Mouse (Mus musculus) liver, embryonic 14.5 days (tissue): ENCODE measurements at regions not wholly inside any gene's neighbourhood (a gene's known extent, or its start where the extent isn't known, plus 50 kb on each side); places are given as distances from the start of the nearest gene placed in this dataset.

ENCODE experiments used
- ATAC-seq: fragments of 200-750 bp; cut with Nextera tagmentation; 2 replicates; pipeline ENCODE4 v1.8.0; 2017; ENCODE audit warnings: moderate number of reproducible peaks, mild to moderate bottlenecking, moderate library complexity; ENCODE audit not compliant: insufficient read depth
- DNase-seq, 3 experiments: peaks; one replicate each; pipeline ENCODE4 v3.0.0-alpha.2; 2012 to 2013; ENCODE audit warnings: low read depth in 3 of 3, low spot score in 3 of 3
- H3K27ac ChIP-seq: fragments of 300-500 bp; sonication (generic); 2 replicates; pipeline ENCODE4 v1.5.1; 2014; ENCODE audit warnings: moderate library complexity, mild to moderate bottlenecking, control low read depth, inconsistent platforms
- H3K27me3 ChIP-seq: fragments of 300-500 bp; sonication (generic); 2 replicates; pipeline ENCODE4 v1.6.1; 2014; ENCODE audit warnings: mild to moderate bottlenecking, low read length, moderate library complexity; ENCODE audit not compliant: control insufficient read depth, insufficient read depth
- H3K36me3 ChIP-seq: fragments of 300-500 bp; sonication (generic); replicated peaks from 2 replicates; pipeline ENCODE4 v1.6.1; 2014; ENCODE audit warnings: low read depth; ENCODE audit not compliant: control insufficient read depth, insufficient read depth
- H3K4me1 ChIP-seq, 2 experiments: fragments of 200-500 bp in 1 of 2; fragments of 300-500 bp in 1 of 2; sonication (generic) in 1 of 2; replicated peaks; 2 replicates each; pipeline ENCODE4 v1.6.1; 2012 to 2014; ENCODE audit warnings: antibody characterized with exemption in 1 of 2, inconsistent platforms in 1 of 2, low read length in 1 of 2; ENCODE audit not compliant: control insufficient read depth in 2 of 2, insufficient read depth in 2 of 2
- H3K4me2 ChIP-seq: fragments of 300-500 bp; sonication (generic); 2 replicates; pipeline ENCODE4 v1.6.1; 2014; ENCODE audit warnings: low read depth, mild to moderate bottlenecking, control low read depth, moderate library complexity
- H3K4me3 ChIP-seq, 2 experiments: fragments of 200-500 bp in 1 of 2; fragments of 300-500 bp in 1 of 2; sonication (generic) in 1 of 2; 2 replicates each; pipeline ENCODE4 v1.5.1; 2012 to 2014; ENCODE audit warnings: low read depth in 2 of 2, low read length in 2 of 2, mild to moderate bottlenecking in 2 of 2, control low read depth in 1 of 2, inconsistent platforms in 1 of 2, moderate library complexity in 1 of 2; ENCODE audit not compliant: insufficient read depth in 1 of 2
- H3K9ac ChIP-seq: fragments of 300-500 bp; sonication (generic); replicated peaks from 2 replicates; pipeline ENCODE4 v1.6.1; 2014; ENCODE audit warnings: mild to moderate bottlenecking, control low read depth, moderate library complexity
- H3K9me3 ChIP-seq: fragments of 300-500 bp; sonication (generic); 2 replicates; pipeline ENCODE4 v1.6.1; 2016; ENCODE audit warnings: low read length, mixed read lengths; ENCODE audit not compliant: control insufficient read depth
- CTCF ChIP-seq: IDR thresholded peaks from 2 replicates; pipeline ENCODE4 v1.5.1; 2016; ENCODE audit warnings: antibody characterized with exemption, low read depth, control low read depth
- EP300 ChIP-seq: IDR thresholded peaks from 2 replicates; pipeline ENCODE4 v1.6.1; 2016; ENCODE audit warnings: antibody characterized with exemption, low read depth
- WGBS: fragments of 180-500 bp; shearing (Covaris S2); extraction: QIAGEN DNeasy Blood & Tissue Kit; methylation state at CpG from one replicate; pipeline ENCODE4 v1.1.7; 2014; ENCODE audit not compliant: insufficient replicate concordance; 5-methylcytosine and 5-hydroxymethylcytosine counted together

DNA sequence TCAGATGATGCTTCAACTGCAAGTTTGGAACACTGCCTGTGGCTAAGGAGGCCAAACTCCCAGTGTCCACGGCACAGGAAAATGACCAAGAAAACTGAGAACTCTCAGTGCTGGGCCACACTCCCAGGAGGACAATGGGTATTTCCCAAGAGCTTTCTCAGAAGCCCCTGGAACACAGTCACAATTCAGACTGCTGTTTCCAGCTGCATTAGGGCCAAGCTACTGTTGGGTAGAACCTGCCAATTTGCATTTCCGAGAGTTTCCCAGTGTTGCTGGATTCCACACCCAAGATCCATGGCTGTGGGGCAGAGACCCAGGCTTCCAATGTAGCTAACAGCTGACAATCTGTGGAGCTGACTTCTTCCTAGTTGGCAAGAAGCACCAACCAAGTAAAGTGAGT is 141.9 kb upstream of the D7Ertd443e start:
- no peak for TF ChIP-seq CTCF
- H3K4me2 ChIP-seq: no peak overlapping the region
- peaks cover 22 to 27% of the 10 kb centered on the region in 2 experiments for H3K4me1 ChIP-seq
- WGBS: 82% methylated on average over 2 of the region's 2 CpGs
- H3K4me3 ChIP-seq: no peak overlapping the region
- DNase-seq (no peak), ATAC-seq (no peak)
- H3K36me3 ChIP-seq: no peaks in the 10 kb centered on the region
- H3K27me3 ChIP-seq: no peaks in the 10 kb centered on the region
- no peak overlapping the region for H3K27ac ChIP-seq
- H3K9me3 ChIP-seq: no peaks in the 10 kb centered on the region
- no peak overlapping the region for H3K9ac ChIP-seq

DNA sequence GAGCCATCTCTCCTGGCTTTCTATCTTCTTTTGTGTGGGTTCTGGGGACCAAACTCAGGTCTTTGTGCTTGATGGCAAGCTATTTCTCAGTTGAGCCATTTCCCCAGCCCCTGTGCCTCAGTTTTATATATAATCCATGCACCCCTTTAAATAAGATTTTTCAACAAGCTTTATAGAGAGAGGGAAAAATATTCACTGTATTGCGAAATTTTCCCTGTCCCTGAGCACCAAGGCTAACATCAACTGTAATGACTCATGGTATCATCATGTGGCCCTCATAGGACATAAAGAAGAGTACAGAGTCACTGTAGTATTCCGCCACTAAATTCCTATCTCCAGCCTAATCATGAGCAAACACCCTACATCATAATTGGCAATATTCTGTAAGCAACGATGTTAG is 142.4 kb upstream of the Dock1 start:
- Histone ChIP-seq H3K4me3 (no peak overlapping the region), H3K9me3 (no peaks in the 10 kb centered on the region), H3K36me3 (no peaks in the 10 kb centered on the region), H3K27ac (no peak overlapping the region), H3K4me2 (no peak overlapping the region), H3K4me1 (peaks cover 22 to 24% of the 10 kb centered on the region in 2 experiments), H3K27me3 (no peaks in the 10 kb centered on the region), H3K9ac (no peak overlapping the region)
- WGBS: 68% methylated on average over 3 of the region's 3 CpGs
- no peak for TF ChIP-seq CTCF
- TF ChIP-seq EP300: no peak
- ATAC-seq: no peak
- DNase-seq: no peak

DNA sequence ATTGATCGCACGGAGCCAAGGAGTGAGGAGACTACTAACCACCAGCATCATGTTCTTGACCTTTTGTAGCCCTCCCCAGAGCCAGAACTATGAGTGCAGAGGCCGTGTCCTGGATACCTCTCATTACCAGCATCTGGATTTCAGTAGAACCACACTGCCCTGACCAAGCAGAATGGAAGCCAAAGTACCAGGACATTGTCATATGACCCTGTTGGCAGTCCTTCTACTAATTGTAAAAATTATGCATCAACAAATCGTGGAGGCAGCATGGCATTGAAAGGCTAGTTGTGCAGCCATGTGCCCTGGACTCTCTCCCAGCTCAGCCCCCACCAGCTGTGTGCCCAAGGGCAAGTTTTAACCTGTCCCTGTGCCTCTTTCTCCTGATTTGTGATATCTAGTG is 135.6 kb upstream of the Dock1 start:
- no peak for ATAC-seq
- Histone ChIP-seq H3K27me3 (no peaks in the 10 kb centered on the region), H3K9ac (no peak overlapping the region), H3K4me1 (no peaks in the 10 kb centered on the region), H3K36me3 (no peaks in the 10 kb centered on the region), H3K4me2 (no peak overlapping the region), H3K4me3 (no peak overlapping the region), H3K27ac (no peak overlapping the region), H3K9me3 (no peaks in the 10 kb centered on the region)
- 55% methylated on average over 4 of the region's 4 CpGs for WGBS
- TF ChIP-seq CTCF (no peak), EP300 (no peak)
- no peak for DNase-seq

DNA sequence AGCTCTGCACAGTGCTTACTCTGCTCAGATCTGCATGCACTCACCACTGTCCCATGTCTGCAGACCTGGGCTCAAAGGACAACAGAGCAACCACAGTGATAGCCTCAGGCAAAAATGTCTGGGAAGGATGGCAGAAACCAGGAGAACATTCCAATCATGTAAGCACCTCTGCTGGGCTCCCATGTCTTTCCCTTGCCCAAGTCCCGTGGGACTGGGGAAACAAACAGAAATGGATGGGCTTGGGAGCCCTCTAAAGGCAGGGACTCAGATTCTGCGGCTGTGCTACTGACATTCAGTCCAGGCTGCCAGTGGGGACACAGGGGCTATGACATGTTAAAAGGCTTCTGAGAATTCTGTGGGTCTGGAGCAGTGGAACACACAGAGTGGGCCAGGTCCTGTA is 128.8 kb upstream of the Dock1 start:
- no peak for TF ChIP-seq CTCF
- no peak for TF ChIP-seq EP300
- Histone ChIP-seq H3K4me3 (no peak overlapping the region), H3K27ac (no peak overlapping the region), H3K27me3 (no peaks in the 10 kb centered on the region), H3K9ac (no peak overlapping the region), H3K4me2 (no peak overlapping the region), H3K4me1 (no peaks in the 10 kb centered on the region), H3K9me3 (no peaks in the 10 kb centered on the region), H3K36me3 (no peaks in the 10 kb centered on the region)
- ATAC-seq (no peak), DNase-seq (no peak)
- 45% methylated on average over 2 of the region's 2 CpGs for WGBS

DNA sequence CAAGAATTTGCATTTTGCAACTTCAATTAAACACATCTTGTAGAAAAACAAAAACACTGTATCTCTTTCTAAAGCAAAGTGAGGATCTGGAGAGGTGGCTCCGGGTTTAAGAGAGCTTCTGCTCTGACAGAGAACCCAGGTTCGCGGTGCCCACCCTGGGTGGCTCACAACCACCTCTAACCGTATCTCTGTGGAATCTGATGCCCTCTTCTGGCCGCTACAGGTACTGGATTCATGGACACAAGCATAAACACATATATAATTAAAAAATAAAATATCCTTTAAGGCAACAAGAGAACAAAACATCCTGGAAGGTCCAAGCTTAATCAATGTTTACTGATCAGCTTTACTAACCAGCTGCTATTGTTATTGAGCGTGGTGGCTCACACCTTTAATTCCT is 124.3 kb upstream of the Dock1 start:
- no peaks in the 10 kb centered on the region for H3K9me3 ChIP-seq
- H3K4me1 ChIP-seq: no peaks in the 10 kb centered on the region
- no peak overlapping the region for H3K27ac ChIP-seq
- H3K9ac ChIP-seq: no peak overlapping the region
- 68% methylated on average over 6 of the region's 6 CpGs for WGBS
- ATAC-seq (no peak), DNase-seq (no peak)
- no peak overlapping the region for H3K4me2 ChIP-seq
- no peaks in the 10 kb centered on the region for H3K36me3 ChIP-seq
- H3K4me3 ChIP-seq: no peak overlapping the region
- H3K27me3 ChIP-seq: no peaks in the 10 kb centered on the region
- TF ChIP-seq CTCF (peak; percentile 54), EP300 (no peak)
